ENCODE assay signal across 16 mouse cellular contexts in genomic region chr12:105500940-105501339, GRCm38 (mm10). TPM values are rescaled to one million over a fixed set of nuclear protein-coding genes. Genes with fewer than 3 reads are reported as not detected.
DNase-seq lines count a peak whose midpoint lies in the region; ATAC-seq and TF ChIP-seq lines count a peak whose summit lies in the region.
"Had no signal": no experiment of that assay in that cellular context is flagged by ENCODE, and none has a peak within 500 bp of the region (broad histone marks: within the 10 kb centered on the region; RNA-seq: fewer than 3 reads in every experiment).

No protein-coding gene starts in this region.

- no peaks in the 10 kb centered on the region for H3K4me1 ChIP-seq in heart, postnatal 0 days (ENCODE audit: control insufficient read depth, insufficient read depth)
- no peaks in the 10 kb centered on the region for H3K4me1 ChIP-seq in liver, embryonic 12.5 days
- H3K4me1 ChIP-seq: liver, embryonic 15.5 days had no signal

- ATAC-seq in heart, postnatal 0 days (ENCODE audit: insufficient read depth, low read depth) = no peak
- ATAC-seq in liver, embryonic 12.5 days = no peak

- H3K9ac ChIP-seq in heart, postnatal 0 days (replicated peaks; ENCODE audit: low read depth, low read length) = no peak overlapping the region
- no peak overlapping the region for H3K9ac ChIP-seq in liver, embryonic 12.5 days
- H3K9ac ChIP-seq: liver, embryonic 15.5 days had no signal

- intact Hi-C loops in heart, postnatal 14 days (cut with DNase I) = no loop called here

- H3K4me3 ChIP-seq in heart, postnatal 0 days (ENCODE audit: low read depth, low read length) = no peak overlapping the region
- no peak overlapping the region for H3K4me3 ChIP-seq in liver, embryonic 12.5 days
- H3K4me3 ChIP-seq: heart, embryonic 10.5 days; liver, embryonic 15.5 days had no signal

- WGBS in heart, postnatal 0 days = 24% methylated on average over 5 of the region's 5 CpGs
- WGBS in liver, embryonic 12.5 days (ENCODE audit: insufficient replicate concordance) = 56% methylated on average over 5 of the region's 5 CpGs

- H3K27ac ChIP-seq in heart, postnatal 0 days (ENCODE audit: low read depth) = no peak overlapping the region
- H3K27ac ChIP-seq in liver, embryonic 12.5 days = no peak overlapping the region
- H3K27ac ChIP-seq: heart, embryonic 10.5 days; liver, embryonic 15.5 days had no signal

- no peak overlapping the region for H3K4me2 ChIP-seq in heart, postnatal 0 days (ENCODE audit: low read depth, low read length)
- H3K4me2 ChIP-seq in liver, embryonic 12.5 days = no peak overlapping the region
- H3K4me2 ChIP-seq: liver, embryonic 15.5 days had no signal

- no peak for TF ChIP-seq CTCF in heart, postnatal 0 days (IDR thresholded peaks at IDR 0.05; ENCODE audit: low read depth)

- H3K27me3 ChIP-seq in heart, postnatal 0 days (ENCODE audit: control insufficient read depth, insufficient read depth, low read length) = peaks cover 13% of the 10 kb centered on the region; the same call in 1 of the 2 replicates
- 0 out of 2 replicates have a peak, but pooled peaks cover 13% of the 10 kb centered on the region for H3K27me3 ChIP-seq in liver, embryonic 12.5 days (replicated peaks)
- H3K27me3 ChIP-seq: liver, embryonic 15.5 days had no signal

- TF ChIP-seq EP300 in heart, postnatal 0 days (IDR thresholded peaks at IDR 0.05; ENCODE audit: low read depth) = no peak

- no peaks in the 10 kb centered on the region for H3K36me3 ChIP-seq in heart, postnatal 0 days (replicated peaks; ENCODE audit: control insufficient read depth, insufficient read depth, low read length)
- no peaks in the 10 kb centered on the region for H3K36me3 ChIP-seq in liver, embryonic 12.5 days
- H3K36me3 ChIP-seq: G1E; heart, embryonic 10.5 days; liver, embryonic 15.5 days had no signal

- H3K9me3 ChIP-seq in heart, postnatal 0 days (replicated peaks; ENCODE audit: control insufficient read depth, low read length) = no peaks in the 10 kb centered on the region
- H3K9me3 ChIP-seq in liver, embryonic 12.5 days (replicated peaks) = no peaks in the 10 kb centered on the region
- H3K9me3 ChIP-seq: heart, embryonic 10.5 days; liver, embryonic 15.5 days had no signal

- DNase-seq in heart, postnatal 0 days (ENCODE audit: low spot score) = peak; percentile 27
- DNase-seq in heart, postnatal 14 days = no peak
- peak; percentile 24 for DNase-seq in MN1 (ENCODE audit: low spot score)
- DNase-seq in kidney, adult 18-20 months = peak; percentile 49
- peak; percentile 56 to 78 for DNase-seq in kidney, postnatal 25 days
- no peak for DNase-seq in urinary bladder, adult 18-20 months (ENCODE audit: low spot score in 2 of 2)
- no peak for DNase-seq in urinary bladder, postnatal 36 days (ENCODE audit: low spot score in 2 of 2)
- DNase-seq: lung, postnatal 36 days; midbrain, embryonic 14.5 days; spleen, adult 18-20 months; thymus, postnatal 4 days had no signal

RNA-seq across cellular contexts. Expression of gene D430019H16Rik, which starts 47.3 kb away (rescaled TPM):
- total RNA-seq in heart, postnatal 0 days (2014; rRNA removed; ENCODE audit: low replicate concordance) = 0.34 and 2.6 TPM in 2 replicates
- 0.07 and 0.08 TPM in 2 replicates for polyA plus RNA-seq in heart, postnatal 0 days (2015; fragmentation: Nextera tagmentation; extraction: Ambion mirVana)
- under 1 TPM; 0.44 to 0.55 TPM for total RNA-seq in heart, postnatal 14 days (2021)
- 0.13 and 0.19 TPM in 2 replicates for polyA plus RNA-seq in liver, embryonic 12.5 days (2016; fragmentation: Nextera tagmentation; extraction: Ambion mirVana)
- total RNA-seq: common myeloid progenitor, adult 5-6 weeks had no signal
- polyA plus RNA-seq: G1E had no signal

Comparison
In these comparisons a context has a peak if more than half of its experiments do, and no peak if none do; other contexts are left out.
1. DNase-seq: peak in heart, postnatal 0 days (single experiment), MN1 (single experiment), kidney, adult 18-20 months (single experiment) and kidney, postnatal 25 days (2 of 2); none in heart, postnatal 14 days (0 of 2), urinary bladder, adult 18-20 months (0 of 2) and urinary bladder, postnatal 36 days (0 of 2).